Mouse (Mus musculus) embryonic facial prominence, embryonic 10.5 days (tissue): ENCODE measurements around the gene Gm572. TPM values are rescaled to one million over a fixed set of nuclear protein-coding genes. Genes with fewer than 3 reads are reported as not detected.

ENCODE experiments used
- DNase-seq: peaks from one replicate; pipeline ENCODE4 v3.0.0-alpha.2; 2017; ENCODE audit warnings: low spot score
- H3K27ac ChIP-seq: fragments of 300-500 bp; sonication (generic); replicated peaks from 2 replicates; pipeline ENCODE4 v1.5.1; 2016; ENCODE audit warnings: mild to moderate bottlenecking
- H3K27me3 ChIP-seq: fragments of 300-500 bp; sonication (generic); replicated peaks from 2 replicates; pipeline ENCODE4 v1.6.1; 2016; ENCODE audit warnings: low read depth, mild to moderate bottlenecking; ENCODE audit not compliant: poor library complexity, severe bottlenecking
- H3K36me3 ChIP-seq: fragments of 300-500 bp; sonication (generic); replicated peaks from 2 replicates; pipeline ENCODE4 v1.6.1; 2016; ENCODE audit warnings: mild to moderate bottlenecking, moderate library complexity
- H3K4me1 ChIP-seq: fragments of 300-500 bp; sonication (generic); 2 replicates; pipeline ENCODE4 v1.6.1; 2016
- H3K4me3 ChIP-seq: fragments of 300-500 bp; sonication (generic); 2 replicates; pipeline ENCODE4 v1.5.1; 2016; ENCODE audit warnings: mild to moderate bottlenecking, moderate library complexity
- H3K9me3 ChIP-seq: fragments of 300-500 bp; sonication (generic); 2 replicates; pipeline ENCODE4 v1.6.1; 2016; ENCODE audit warnings: mild to moderate bottlenecking
- WGBS: fragments of 180-500 bp; shearing (Covaris S2); methylation state at CpG from one replicate; pipeline ENCODE4 v1.1.7; 2016; 5-methylcytosine and 5-hydroxymethylcytosine counted together
- polyA plus RNA-seq: library from polyadenylated mRNA; unstranded; fragments of >200 nt; fragmentation: Nextera tagmentation; extraction: Ambion mirVana; gene quantifications from 2 replicates; pipeline ENCODE4 v1.2.1, GENCODE M21; 2016

The Gm572 gene
- polyA plus RNA-seq, result not detected in 2 replicates

DNA sequence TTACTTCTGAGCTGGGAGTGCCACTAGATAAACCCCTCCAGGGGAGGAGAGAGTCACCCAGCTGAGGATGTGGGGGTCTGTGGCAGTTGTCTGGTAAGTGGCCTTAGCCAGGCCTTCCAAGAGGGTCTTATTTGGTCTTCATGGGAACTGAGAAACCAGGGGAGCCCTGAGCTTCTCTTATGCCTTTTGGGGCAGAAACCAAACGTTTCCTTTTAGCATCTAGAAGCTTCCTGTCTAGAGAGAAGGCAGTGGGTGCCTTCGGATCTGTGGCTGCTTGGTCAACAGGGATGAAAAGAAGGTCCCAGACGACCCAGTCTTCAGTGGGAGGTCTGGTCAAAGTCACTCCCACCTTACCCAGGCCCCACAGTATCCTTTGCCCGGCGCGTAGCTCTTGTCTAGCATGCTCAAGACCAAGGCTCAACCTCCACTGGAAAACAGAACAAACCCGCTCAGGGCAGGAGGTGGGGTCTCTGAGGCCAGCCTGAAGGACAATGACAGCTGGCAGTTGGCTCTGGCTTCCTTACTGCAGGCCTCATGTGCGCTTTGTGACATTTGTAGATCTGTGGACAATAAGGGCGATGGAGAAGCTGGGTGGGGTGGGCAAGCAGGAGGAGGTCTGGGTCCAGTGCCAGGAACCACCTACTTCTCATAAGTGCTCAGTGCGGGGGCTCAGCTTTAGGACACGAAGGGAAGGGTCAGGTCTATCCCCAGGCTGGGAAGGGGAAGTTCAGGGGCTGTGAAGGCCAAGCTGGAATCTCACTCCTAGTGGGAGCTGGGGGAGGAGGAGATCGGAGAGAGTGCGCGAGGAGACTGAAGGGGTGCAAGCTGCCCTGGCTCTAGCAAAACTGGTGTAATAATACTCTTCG is at the start of gene Gm572:
TSS of gene Gm572 (plus strand) at position 27 of the 866 bp plus-strand sequence.
- Histone ChIP-seq H3K27ac (no peak within 1 kb of the TSS), H3K9me3 (no peaks in the 10 kb centered on the region), H3K4me3 (peak within 1 kb of the TSS; percentile 23), H3K27me3 (no peaks in the 10 kb centered on the region), H3K4me1 (peaks cover 9% of the 10 kb centered on the region), H3K36me3 (no peaks in the 10 kb centered on the region)
- no peak for DNase-seq
- 67% methylated on average over 15 of the region's 15 CpGs for WGBS

DNA sequence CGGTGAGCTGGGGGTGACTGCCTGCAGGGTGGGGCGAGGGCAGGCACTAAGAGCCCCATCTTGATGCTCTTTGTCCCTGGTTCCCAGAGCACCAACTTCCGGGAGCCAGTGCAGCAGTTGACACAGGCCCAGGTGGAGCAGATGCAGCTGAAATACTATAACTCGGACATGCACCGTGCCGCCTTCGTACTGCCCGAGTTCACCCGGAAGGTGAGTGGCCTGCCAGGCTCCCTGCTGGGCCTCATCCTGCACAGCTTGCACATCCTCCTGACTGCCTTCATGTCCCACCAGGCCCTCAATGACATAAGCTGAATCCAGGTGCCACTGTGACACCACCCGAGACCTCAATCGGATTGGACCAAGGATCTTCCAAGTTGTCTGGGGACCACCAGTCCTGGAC is 49.1 kb upstream of the Gm572 start:
- Histone ChIP-seq H3K36me3 (peaks cover 66% of the 10 kb centered on the region), H3K4me1 (peaks cover 27% of the 10 kb centered on the region)

DNA sequence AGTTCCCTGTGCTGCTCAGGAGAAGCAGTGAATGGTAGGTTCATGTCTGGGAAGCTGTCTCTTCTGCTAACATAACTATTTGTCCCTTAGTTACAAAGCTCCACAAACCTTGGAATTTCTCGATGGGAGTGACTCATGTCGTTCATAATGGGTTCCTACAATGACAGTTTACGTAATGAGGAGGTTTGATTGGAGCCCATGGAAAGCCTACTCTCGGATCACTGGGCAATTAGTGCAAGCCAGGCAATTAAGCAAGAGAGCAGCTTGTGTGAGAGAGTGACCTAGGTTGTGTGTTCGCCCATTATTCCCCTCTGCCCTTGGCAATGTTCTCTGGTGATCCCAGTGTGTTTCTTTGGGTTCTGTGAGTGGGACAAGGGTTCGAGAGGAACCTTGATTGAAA is 47.2 kb upstream of the Gm572 start:
- Histone ChIP-seq H3K27me3 (no peaks in the 10 kb centered on the region), H3K4me1 (peaks cover 18% of the 10 kb centered on the region), H3K4me3 (no peak overlapping the region), H3K9me3 (peaks cover 6% of the 10 kb centered on the region; the same call in 1 of the 2 replicates), H3K27ac (no peak overlapping the region), H3K36me3 (peaks cover 84% of the 10 kb centered on the region)
- DNase-seq, result no peak
- WGBS, result 89% methylated on average over 6 of the region's 6 CpGs

More for the DNA sequence above, 49.1 kb upstream of the Gm572 start:
- H3K9me3 ChIP-seq, result peaks cover 5% of the 10 kb centered on the region; the same call in 1 of the 2 replicates
- H3K27ac ChIP-seq, result no peak overlapping the region
- no peak overlapping the region for H3K4me3 ChIP-seq
- no peaks in the 10 kb centered on the region for H3K27me3 ChIP-seq
- no peak for DNase-seq
- WGBS, result 95% methylated on average over 11 of the region's 11 CpGs

DNA sequence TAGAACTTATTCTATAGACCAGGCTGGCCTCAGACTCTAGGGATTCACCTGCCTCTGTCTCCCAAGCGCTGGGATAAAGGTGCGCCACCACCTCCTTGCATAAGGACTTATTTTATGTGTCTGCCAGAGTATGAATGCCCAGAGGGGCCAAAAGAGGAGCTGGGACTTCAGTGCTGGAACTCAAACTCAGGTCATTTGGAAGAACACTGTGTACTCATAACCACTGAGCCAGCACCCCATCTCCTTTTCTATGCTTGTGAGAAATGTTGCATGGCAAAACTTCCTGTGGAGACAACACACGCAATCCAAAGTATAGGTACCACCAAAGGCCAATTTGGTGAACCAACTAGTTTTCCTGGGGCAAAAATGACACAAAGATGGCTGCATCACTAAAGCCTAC is 46.4 kb upstream of the Gm572 start:
- H3K4me3 ChIP-seq, result no peak overlapping the region
- H3K36me3 ChIP-seq, result peaks cover 86% of the 10 kb centered on the region
- H3K9me3 ChIP-seq, result peaks cover 6% of the 10 kb centered on the region; the same call in 1 of the 2 replicates
- no peak overlapping the region for H3K27ac ChIP-seq
- H3K27me3 ChIP-seq, result no peaks in the 10 kb centered on the region
- WGBS, result 94% methylated on average over 3 of the region's 3 CpGs
- H3K4me1 ChIP-seq, result peaks cover 18% of the 10 kb centered on the region
- no peak for DNase-seq

DNA sequence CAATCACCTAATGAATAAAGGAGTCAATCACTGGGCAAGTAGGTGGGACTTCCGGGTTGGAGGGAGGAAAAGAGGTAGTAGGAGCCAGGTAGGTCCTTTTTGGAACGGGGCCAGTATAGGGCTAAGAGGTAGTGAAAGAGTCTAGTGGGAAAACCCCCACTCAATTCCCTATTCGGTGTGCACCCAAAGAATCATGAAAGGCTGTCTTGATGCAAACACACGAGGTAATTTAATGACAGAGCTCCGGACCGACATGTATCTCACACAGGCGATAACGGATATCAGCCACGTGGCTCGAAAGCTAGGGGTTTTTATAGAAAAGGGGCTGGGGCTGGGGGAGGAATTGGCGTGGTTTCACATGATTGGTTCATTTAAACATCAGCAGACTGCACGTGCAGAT is 44.3 kb upstream of the Gm572 start:
- Histone ChIP-seq H3K4me3 (no peak overlapping the region), H3K36me3 (peaks cover 71% of the 10 kb centered on the region), H3K27me3 (no peaks in the 10 kb centered on the region), H3K9me3 (peaks cover 6% of the 10 kb centered on the region; the same call in 1 of the 2 replicates), H3K27ac (no peak overlapping the region), H3K4me1 (peaks cover 5% of the 10 kb centered on the region)
- no peak for DNase-seq
- WGBS, result 95% methylated on average over 12 of the region's 12 CpGs

DNA sequence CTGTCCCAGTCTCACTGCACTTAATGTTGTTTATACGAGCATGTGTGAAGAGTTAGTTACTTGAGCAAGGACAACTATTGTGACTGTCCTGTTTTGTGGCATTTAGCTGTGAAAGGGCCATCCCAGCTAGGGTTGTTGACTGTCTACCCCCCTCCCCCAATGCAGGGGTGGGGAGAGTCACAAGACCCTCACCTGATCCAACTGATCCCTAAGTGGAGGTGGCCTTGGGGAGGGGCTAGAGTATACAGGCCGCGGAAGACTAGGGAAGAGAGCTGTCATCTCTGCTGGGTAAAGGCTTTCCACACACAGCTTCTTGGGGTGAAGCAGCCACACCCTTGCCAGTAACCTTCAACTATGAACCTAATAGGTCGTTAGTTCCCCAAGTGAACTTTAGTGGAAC is 42.8 kb upstream of the Gm572 start:
- H3K4me1 ChIP-seq, result peaks cover 8% of the 10 kb centered on the region
- no peak for DNase-seq
- H3K36me3 ChIP-seq, result peaks cover 56% of the 10 kb centered on the region
- no peak overlapping the region for H3K27ac ChIP-seq
- H3K9me3 ChIP-seq, result peaks cover 6% of the 10 kb centered on the region; the same call in 1 of the 2 replicates
- H3K4me3 ChIP-seq, result no peak overlapping the region
- H3K27me3 ChIP-seq, result no peaks in the 10 kb centered on the region
- 93% methylated on average over 4 of the region's 4 CpGs for WGBS

DNA sequence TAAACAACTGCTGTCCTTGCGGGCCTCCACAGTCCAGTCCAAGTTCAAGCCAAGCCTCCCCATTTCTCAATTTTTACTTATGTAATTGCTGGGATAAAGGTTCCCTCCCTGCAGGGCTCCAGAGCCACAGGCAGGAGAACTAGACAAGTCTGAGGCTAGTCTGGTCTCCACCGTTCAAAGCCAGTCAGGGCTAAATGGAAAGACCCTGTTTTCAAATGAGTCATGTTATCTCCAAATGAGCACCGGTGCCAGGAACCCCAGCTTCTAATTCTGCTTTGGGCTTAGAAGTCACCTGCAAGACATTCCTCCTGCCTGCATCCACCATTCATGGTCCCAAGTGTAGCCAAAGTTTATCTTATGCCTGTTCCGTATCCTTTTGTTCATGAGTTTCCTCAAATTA is 41.2 kb upstream of the Gm572 start:
- Histone ChIP-seq H3K36me3 (peaks cover 41% of the 10 kb centered on the region), H3K27me3 (no peaks in the 10 kb centered on the region), H3K27ac (no peak overlapping the region), H3K4me1 (peaks cover 8% of the 10 kb centered on the region), H3K9me3 (peaks cover 6% of the 10 kb centered on the region; the same call in 1 of the 2 replicates), H3K4me3 (no peak overlapping the region)
- DNase-seq, result no peak
- WGBS, result 87% methylated on average over 4 of the region's 4 CpGs

DNA sequence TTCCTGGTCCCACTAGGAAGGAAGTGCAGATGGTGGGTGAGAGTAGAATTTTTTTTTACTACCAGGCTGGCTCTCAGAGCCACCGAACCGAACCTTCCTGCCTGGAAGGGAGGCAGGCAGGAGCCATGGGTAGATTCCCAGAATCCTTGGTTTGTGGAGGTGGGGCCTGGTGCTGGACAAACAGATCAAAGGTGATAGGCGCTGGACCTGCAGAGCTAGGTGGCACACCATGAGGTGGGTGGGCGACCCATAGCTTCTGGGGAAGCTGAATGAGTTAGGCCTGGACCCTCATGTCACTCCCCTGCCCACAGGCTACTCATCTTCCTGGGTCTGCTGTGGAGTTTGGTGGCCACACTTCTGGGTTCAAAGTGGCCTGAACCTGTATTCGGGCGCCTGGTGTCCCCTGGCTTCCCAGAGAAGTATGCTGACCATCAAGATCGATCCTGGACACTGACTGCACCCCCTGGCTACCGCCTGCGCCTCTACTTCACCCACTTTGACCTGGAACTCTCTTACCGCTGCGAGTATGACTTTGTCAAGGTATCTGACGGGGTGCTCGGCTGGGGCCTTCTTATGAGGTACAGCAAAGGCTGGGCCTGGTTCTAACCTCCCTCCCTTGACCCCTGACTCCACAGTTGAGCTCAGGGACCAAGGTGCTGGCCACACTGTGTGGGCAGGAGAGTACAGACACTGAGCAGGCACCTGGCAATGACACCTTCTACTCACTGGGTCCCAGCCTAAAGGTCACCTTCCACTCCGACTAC is 40.6 kb upstream of the Gm572 start, which contains the start of gene Masp2:
TSS of gene Masp2 (plus strand) at position 198 of the 764 bp plus-strand sequence.
- Histone ChIP-seq H3K9me3 (peaks cover 6% of the 10 kb centered on the region; the same call in 1 of the 2 replicates), H3K4me3 (no peak within 1 kb of the TSS), H3K27me3 (no peaks in the 10 kb centered on the region), H3K4me1 (peaks cover 8% of the 10 kb centered on the region), H3K27ac (no peak within 1 kb of the TSS), H3K36me3 (peaks cover 40% of the 10 kb centered on the region)
- DNase-seq, result no peak
- 90% methylated on average over 14 of the region's 14 CpGs for WGBS

DNA sequence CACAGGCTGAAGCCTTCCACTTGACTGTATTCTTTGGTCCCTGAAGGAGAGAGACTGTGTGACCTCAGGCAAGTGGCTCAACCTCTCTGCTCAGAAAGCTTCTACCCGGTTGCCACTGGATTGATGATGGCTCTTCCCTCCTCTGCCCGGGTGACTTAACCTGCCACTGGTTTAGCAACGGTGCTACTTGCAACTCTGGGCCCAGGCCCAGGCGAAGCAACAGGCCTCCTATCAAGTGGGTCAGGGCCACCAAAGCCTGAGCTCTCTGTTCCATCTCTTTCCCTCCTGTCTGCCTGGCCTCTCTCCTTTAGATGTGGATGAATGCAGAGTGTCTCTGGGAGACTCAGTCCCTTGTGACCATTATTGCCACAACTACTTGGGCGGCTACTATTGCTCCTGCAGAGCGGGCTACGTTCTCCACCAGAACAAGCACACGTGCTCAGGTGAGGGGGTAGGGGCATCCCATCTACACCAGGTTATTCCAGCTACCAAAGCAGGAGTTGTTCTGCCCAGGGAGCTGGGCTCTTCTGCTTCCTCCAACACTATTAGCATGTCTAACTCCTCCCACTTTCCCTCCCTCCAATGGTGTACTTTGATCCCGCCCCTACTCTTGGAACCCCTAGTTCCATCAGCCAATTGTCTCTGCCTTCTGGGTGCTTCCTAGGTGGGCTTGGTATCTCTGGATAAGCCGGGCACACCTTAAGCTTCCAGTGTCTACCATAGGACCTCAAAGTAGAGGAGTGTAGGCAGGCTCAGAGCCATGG is 39.6 kb upstream of the Gm572 start:
- Histone ChIP-seq H3K36me3 (peaks cover 34% of the 10 kb centered on the region), H3K4me3 (no peak overlapping the region), H3K27me3 (no peaks in the 10 kb centered on the region)

DNA sequence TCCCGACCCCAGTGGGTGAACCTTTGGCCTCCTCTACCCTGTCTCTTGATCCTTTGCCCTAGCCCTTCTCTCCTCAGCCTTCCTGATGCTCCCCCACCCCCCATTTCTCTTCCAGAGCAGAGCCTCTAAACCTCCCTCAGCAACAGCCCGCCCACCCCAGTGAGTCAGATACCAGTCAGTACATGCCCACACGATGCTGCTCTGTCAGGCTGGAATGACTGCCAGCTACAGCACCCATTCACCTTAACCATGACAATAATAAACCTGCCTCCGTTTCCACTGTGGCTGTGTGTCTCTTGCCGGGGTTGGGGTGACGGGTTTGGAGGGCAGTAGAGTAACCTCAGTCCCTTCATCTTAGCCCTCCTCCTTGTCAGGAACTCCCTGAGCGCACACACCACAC is 39.0 kb upstream of the Gm572 start:
- no peaks in the 10 kb centered on the region for H3K27me3 ChIP-seq
- H3K36me3 ChIP-seq, result peaks cover 30% of the 10 kb centered on the region
- H3K27ac ChIP-seq, result no peak overlapping the region
- WGBS, result 73% methylated on average over 7 of the region's 7 CpGs
- no peak for DNase-seq
- H3K9me3 ChIP-seq, result no peaks in the 10 kb centered on the region
- H3K4me1 ChIP-seq, result peaks cover 8% of the 10 kb centered on the region
- no peak overlapping the region for H3K4me3 ChIP-seq

More for the DNA sequence above, 39.6 kb upstream of the Gm572 start:
- Histone ChIP-seq H3K27ac (no peak overlapping the region), H3K9me3 (peaks cover 5% of the 10 kb centered on the region; the same call in 1 of the 2 replicates), H3K4me1 (peaks cover 8% of the 10 kb centered on the region)
- WGBS, result 65% methylated on average over 10 of the region's 10 CpGs
- no peak for DNase-seq

DNA sequence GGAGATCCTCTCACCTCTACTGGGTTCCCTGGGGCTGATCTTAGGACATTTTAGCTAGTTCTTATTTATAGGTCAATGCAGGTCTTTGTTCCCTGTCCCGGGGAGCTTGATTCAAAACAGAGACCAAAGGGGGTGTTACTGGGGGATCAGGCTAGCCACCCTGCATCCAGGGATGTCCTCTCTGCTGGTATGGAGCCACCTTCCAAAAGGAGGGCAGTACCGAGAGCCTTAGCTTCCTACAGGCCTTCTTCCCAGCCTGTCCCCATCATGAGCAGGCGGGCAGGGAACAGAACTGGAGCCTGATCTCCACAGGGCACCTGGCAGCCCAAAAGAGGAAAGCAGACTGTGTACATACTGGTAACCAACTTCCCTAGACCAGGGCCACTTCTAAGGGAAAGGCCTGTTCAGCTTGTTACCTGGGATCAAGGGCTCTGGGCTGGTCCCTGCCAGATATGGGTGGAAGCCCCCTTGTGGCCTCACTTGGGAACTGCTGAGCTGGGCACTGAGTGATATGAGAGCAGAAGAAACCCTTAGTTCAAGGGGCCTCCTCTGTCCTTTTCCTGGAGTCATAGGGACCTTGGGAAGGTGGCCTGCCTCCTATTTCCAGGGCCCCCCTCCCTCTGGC is 38.5 kb upstream of the Gm572 start:
- 81% methylated on average over 3 of the region's 3 CpGs for whole genome bisulfite sequencing
- Histone ChIP-seq H3K36me3 (peaks cover 30% of the 10 kb centered on the region), H3K27me3 (no peaks in the 10 kb centered on the region), H3K27ac (no peak overlapping the region), H3K4me3 (no peak overlapping the region), H3K9me3 (no peaks in the 10 kb centered on the region), H3K4me1 (peaks cover 8% of the 10 kb centered on the region)
- DNase-seq, result peak; percentile 75
